Mouse (Mus musculus): ENCODE data around the gene Rin2. TPM values are rescaled to one million over a fixed set of nuclear protein-coding genes. Genes with fewer than 3 reads are reported as not detected.
"Not testable (repeated sequence)": the region's sequence is repeated elsewhere in the genome, so short reads cannot be mapped to it uniquely, and the experiment has no call there.

Gene Rin2
- polyA plus RNA-seq, 1 experiment from 2014 or later = 18.4 TPM

DNA sequence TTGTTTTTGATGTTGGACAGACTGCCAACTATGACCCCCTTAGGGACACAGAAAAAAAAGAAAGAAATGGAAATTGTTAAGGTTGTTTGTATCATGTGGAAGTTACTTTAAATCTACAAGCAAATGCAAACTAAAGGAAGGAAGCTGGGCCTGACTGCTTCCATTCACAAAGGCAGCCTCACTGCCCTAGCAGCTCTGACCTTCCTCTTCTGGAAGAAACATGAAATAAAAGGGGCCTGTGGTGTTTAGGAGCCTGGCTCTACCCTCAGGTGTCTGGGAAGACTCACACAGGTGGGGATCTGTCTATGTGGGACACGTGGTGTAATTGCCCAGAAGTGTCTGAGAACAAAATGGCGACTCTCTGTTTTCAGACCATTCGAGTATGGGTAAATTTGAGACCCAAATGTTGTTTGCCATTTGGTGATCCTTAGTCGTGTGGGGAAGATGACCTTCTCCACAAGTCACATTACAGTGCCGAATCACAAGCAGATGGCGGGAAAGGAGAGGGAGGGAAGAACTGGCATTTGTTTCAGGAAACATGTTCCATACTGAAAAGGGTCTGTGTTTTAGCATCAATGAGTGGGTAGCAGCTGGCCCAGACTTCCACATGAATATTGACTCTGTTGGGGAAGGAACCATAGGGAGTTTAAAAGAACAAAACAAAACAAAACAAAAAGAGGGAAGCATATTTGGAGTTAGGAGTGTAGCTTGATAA, 213.9 kb downstream of the Rin2 start:
- H3K9me3 ChIP-seq (replicated peaks) = no peaks in the 10 kb centered on the region
- no peak overlapping the region for H3K9ac ChIP-seq
- no peak overlapping the region for H3K4me3 ChIP-seq
- H3K4me1 ChIP-seq (replicated peaks) = peaks cover 48% of the 10 kb centered on the region
- peak overlapping the region; percentile 40 for H3K4me2 ChIP-seq
- 55% methylated on average over 6 of the region's 6 CpGs for WGBS
- no peaks in the 10 kb centered on the region for H3K27me3 ChIP-seq
- H3K36me3 ChIP-seq = peaks cover 24% of the 10 kb centered on the region
- no peak for ATAC-seq (replicated peaks; ENCODE audit: insufficient number of reproducible peaks, insufficient read depth, low FRiP score, low read depth)
- H3K27ac ChIP-seq = peak overlapping the region; percentile 90

DNA sequence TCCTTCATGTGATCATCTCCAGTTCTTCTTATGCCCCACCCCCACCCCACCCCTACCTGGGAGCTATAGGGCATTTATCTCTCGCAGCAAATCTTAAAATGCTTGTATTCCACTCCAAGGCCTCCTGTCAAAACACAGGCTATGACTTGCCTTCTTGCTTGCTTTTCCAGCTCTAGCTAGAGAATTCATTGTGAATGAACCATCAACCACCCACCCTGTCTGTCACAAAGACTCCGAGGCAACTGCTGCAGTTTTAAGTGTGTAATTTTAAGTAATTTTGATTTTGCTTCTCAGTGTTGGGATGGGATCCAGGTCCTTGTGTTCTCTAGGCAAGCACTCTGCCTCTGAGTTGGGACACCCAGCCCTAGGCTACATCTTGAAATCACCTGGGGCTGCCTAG, 215.6 kb downstream of the Rin2 start:
- Histone ChIP-seq H3K9me3 (replicated peaks) (no peaks in the 10 kb centered on the region), H3K4me2 (no peak overlapping the region), H3K27me3 (no peaks in the 10 kb centered on the region), H3K36me3 (peaks cover 15% of the 10 kb centered on the region), H3K4me3 (no peak overlapping the region), H3K4me1 (replicated peaks) (peaks cover 32% of the 10 kb centered on the region), H3K27ac (no peak overlapping the region), H3K9ac (no peak overlapping the region)
- WGBS = 79% methylated on average over 2 of the region's 2 CpGs
- no peak for ATAC-seq (replicated peaks; ENCODE audit: insufficient number of reproducible peaks, insufficient read depth, low FRiP score, low read depth)

DNA sequence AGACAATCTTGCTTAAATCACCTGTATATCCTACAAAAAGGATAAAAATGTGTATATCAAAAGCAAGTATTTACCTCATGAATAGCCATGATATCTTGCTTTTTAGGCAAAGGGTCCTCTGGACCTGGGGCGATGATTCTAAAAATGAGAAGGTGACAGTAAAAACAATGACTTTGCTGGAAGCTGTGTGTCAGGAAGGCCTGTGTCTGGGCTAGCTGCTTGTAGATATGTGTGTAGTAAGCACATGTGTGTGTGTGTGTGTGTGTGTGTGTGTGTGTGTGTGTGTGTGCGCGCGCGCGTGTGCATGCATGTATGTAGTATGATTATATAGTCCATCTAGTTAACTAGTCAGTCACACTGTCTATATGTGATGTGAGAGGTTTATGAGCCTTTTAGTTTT, 218.7 kb downstream of the Rin2 start:
- no peaks in the 10 kb centered on the region for H3K9me3 ChIP-seq (replicated peaks)
- H3K9ac ChIP-seq = no peak overlapping the region
- H3K27me3 ChIP-seq = no peaks in the 10 kb centered on the region
- H3K4me1 ChIP-seq (replicated peaks) = peaks cover 10% of the 10 kb centered on the region
- no peaks in the 10 kb centered on the region for H3K36me3 ChIP-seq
- H3K4me2 ChIP-seq = no peak overlapping the region
- WGBS = 97% methylated on average over 6 of the region's 6 CpGs
- H3K27ac ChIP-seq = no peak overlapping the region
- no peak overlapping the region for H3K4me3 ChIP-seq
- no peak for ATAC-seq (replicated peaks; ENCODE audit: insufficient number of reproducible peaks, insufficient read depth, low FRiP score, low read depth)

DNA sequence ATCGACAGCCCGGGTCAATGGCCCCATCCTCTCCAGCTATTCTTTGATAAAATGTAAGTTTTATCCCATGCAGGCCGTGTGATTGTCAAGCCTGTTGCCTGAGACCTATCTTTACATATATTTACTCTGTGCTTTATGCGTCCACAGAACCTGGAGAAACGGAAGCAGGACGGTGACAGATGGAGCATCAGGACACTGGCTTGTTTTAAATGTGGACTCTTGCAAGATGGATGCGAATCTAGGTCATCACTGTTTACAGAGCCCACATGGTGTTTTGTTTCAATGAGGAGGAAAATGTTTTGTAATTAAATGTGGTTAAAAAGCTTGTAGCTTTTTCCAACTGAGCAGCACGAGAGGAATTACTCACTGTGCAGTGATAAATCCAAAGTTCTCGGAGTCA, 223.1 kb downstream of the Rin2 start:
- Histone ChIP-seq H3K4me3 (no peak overlapping the region), H3K36me3 (no peaks in the 10 kb centered on the region), H3K27me3 (no peaks in the 10 kb centered on the region), H3K9ac (no peak overlapping the region), H3K4me1 (replicated peaks) (no peaks in the 10 kb centered on the region), H3K4me2 (no peak overlapping the region), H3K27ac (no peak overlapping the region), H3K9me3 (replicated peaks) (no peaks in the 10 kb centered on the region)
- ATAC-seq (replicated peaks; ENCODE audit: insufficient number of reproducible peaks, insufficient read depth, low FRiP score, low read depth) = no peak
- 79% methylated on average over 9 of the region's 9 CpGs for WGBS

DNA sequence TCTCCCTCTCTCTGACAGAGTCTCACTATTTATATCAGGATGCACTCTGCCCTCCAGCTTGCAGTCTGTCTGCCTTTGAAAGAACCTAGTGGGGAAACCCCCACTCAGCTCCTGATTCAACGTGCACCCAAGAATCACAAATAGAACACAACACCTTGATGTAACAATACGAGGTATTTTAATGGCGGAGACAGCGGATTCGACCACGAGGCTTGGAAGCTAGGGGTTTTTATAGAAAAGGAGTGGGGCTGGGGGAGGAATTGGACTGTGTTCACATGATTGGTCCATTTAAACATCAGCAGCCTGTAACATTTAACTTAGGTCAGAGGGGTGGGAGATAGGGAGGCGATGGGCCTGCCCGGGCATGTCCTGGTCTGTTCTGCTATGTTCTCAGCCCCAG, 225.3 kb downstream of the Rin2 start:
- WGBS = 65% methylated on average over 8 of the region's 8 CpGs
- H3K36me3 ChIP-seq; H3K9me3 ChIP-seq (replicated peaks); H3K27me3 ChIP-seq; H3K4me2 ChIP-seq; ATAC-seq (replicated peaks; ENCODE audit: insufficient number of reproducible peaks, insufficient read depth, low FRiP score, low read depth); H3K9ac ChIP-seq; H3K27ac ChIP-seq; H3K4me3 ChIP-seq: not testable (repeated sequence)
- peaks cover 14% of the 10 kb centered on the region for H3K4me1 ChIP-seq (replicated peaks)

DNA sequence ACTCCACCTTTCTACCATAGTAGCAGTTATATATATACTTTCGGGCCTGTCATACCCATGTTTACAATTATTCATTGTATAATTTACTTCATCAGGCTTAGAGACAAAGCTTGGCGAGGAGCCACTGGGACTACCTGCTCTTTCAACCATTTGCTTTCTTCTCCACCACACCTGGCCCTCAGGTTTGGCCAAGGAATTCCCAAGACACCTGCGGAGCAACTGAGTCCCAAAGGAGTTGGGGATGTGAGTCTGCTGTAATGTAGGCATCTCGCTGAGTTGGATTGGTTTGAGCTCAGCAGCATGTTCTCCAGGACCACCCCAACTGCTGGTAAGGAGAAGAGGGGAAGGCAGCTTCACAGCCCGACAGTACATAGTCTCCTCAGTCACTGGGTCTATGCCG, 226.8 kb downstream of the Rin2 start, which contains the start of gene Naa20:
Naa20 (plus strand) TSS at position 239 of the 400 bp plus-strand sequence.
- Histone ChIP-seq H3K27ac (no peak within 1 kb of the TSS; the same call in 1 of the 2 replicates), H3K4me1 (replicated peaks) (peaks cover 22% of the 10 kb centered on the region), H3K4me2 (peak within 1 kb of the TSS; percentile 63), H3K9ac (no peak within 1 kb of the TSS), H3K27me3 (no peaks in the 10 kb centered on the region), H3K36me3 (no peaks in the 10 kb centered on the region), H3K9me3 (replicated peaks) (no peaks in the 10 kb centered on the region), H3K4me3 (peak within 1 kb of the TSS; percentile 91)
- WGBS = 78% methylated on average over 6 of the region's 6 CpGs
- ATAC-seq (replicated peaks; ENCODE audit: insufficient number of reproducible peaks, insufficient read depth, low FRiP score, low read depth) = no peak

DNA sequence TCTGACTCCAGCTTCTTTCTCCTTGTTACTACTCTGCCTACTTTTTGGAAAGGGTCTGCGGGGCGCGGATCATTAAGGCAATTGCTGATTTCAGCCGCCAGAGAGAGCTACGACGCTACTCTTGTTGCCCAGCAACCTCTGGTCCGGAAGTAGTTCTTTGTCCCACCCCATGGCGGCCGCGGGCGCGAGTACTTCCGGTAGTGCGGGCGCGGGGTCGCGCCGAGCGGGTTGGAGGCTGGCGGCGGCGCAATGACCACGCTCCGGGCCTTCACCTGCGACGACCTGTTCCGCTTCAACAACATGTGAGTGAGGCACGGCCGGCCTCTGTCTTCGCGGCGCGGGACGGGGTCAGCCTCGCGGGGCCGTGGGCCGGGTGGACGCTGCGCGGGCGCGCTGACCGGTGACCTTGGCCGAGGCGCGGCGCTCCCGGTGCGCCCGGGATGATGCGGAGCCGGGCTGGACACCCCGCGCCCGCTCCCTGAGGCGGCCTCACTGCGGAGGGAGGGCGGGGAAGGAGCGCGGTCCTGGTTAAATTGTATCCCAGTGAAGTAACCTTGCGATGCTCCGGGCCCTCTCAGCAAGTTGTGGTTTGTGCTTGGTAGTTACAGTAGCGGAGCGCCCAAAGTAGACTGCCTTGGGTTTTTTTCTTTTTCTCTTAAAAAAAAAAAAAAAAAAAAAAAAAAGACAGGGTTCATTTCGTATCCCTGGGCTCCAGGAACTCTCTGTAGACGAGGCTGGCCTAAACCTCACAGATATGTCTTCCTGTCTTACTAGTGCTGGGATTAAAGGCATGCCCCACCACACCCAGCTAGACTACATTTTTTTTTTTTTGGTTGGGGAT, 228.3 kb downstream of the Rin2 start:
- H3K4me3 ChIP-seq = peak overlapping the region; percentile 91
- peak overlapping the region; percentile 63 for H3K4me2 ChIP-seq
- under 1% methylated on average over 68 of the region's 68 CpGs for WGBS
- no peaks in the 10 kb centered on the region for H3K27me3 ChIP-seq
- no peaks in the 10 kb centered on the region for H3K36me3 ChIP-seq
- peaks cover 22% of the 10 kb centered on the region for H3K4me1 ChIP-seq (replicated peaks)
- ATAC-seq (replicated peaks; ENCODE audit: insufficient number of reproducible peaks, insufficient read depth, low FRiP score, low read depth) = peak; percentile 93
- H3K9me3 ChIP-seq (replicated peaks) = no peaks in the 10 kb centered on the region
- peak overlapping the region; percentile 93 for H3K27ac ChIP-seq
- H3K9ac ChIP-seq = peak overlapping the region; percentile 95

DNA sequence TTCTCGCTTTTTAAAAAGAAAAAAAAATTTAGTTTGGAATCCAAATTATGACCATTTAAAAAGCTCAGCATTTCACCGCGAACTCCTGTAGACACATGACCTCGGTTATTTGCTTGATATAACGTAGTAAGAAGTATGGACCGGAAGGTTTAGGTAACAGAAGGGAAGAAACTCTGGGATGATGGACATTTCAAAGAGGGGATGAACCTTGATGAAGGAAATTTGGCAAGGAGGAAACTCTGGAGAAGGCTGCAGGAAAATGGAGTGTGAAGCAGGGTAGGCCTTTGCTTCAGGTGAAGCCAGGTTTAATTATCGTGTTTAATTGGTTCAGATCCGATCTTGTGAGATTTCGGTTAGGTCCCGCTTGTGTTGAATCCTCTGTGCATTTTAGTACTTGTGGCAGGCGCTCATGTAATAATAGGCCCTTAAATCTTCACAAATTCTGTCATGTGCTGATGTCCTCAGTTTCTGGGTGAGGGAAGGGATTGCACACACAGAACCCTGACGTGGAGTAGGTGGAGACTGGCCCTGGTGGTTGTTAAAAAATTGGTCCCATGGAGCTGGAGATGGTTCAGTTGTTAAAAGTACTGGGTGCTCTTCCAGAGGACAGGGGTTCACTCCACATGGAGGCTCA, 229.1 kb downstream of the Rin2 start:
- H3K27ac ChIP-seq = peak overlapping the region; percentile 93; the same call in 1 of the 2 replicates
- 24% methylated on average over 12 of the region's 12 CpGs for WGBS

DNA sequence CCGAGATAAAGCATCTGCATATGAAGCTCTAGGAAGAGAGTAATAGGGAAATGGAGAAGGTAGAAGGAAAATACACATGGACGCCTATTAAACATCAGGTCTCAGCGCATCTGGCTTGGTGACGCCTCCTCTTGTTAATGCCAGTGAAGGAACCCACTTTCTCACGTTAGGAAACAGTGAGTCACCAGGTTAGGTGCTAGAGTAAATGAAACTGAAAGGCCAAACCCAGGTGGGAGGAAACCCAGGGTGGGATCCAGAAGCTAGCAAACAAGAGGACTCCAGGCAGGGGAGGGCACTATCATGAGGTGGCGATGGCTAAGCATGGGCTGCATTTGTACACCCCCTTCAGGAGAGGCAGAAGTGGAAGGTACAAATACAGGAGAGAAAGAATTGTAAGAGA, 230.1 kb downstream of the Rin2 start:
- Histone ChIP-seq H3K4me2 (0 out of 2 replicates have a peak overlapping the region, but pooled peaks have one; percentile 63), H3K27ac (no peak overlapping the region), H3K9ac (no peak overlapping the region), H3K27me3 (no peaks in the 10 kb centered on the region), H3K4me3 (no peak overlapping the region), H3K4me1 (replicated peaks) (peaks cover 22% of the 10 kb centered on the region), H3K36me3 (peaks cover 13% of the 10 kb centered on the region), H3K9me3 (replicated peaks) (no peaks in the 10 kb centered on the region)
- no peak for ATAC-seq (replicated peaks; ENCODE audit: insufficient number of reproducible peaks, insufficient read depth, low FRiP score, low read depth)
- WGBS = 74% methylated on average over 6 of the region's 6 CpGs

More for the DNA sequence above, 229.1 kb downstream of the Rin2 start:
- no peaks in the 10 kb centered on the region for H3K27me3 ChIP-seq
- ATAC-seq (replicated peaks; ENCODE audit: insufficient number of reproducible peaks, insufficient read depth, low FRiP score, low read depth) = no peak
- H3K4me3 ChIP-seq = peak overlapping the region; percentile 91
- peaks cover 6% of the 10 kb centered on the region for H3K36me3 ChIP-seq
- peaks cover 22% of the 10 kb centered on the region for H3K4me1 ChIP-seq (replicated peaks)
- peak overlapping the region; percentile 95 for H3K9ac ChIP-seq
- peak overlapping the region; percentile 63 for H3K4me2 ChIP-seq
- H3K9me3 ChIP-seq (replicated peaks) = no peaks in the 10 kb centered on the region

DNA sequence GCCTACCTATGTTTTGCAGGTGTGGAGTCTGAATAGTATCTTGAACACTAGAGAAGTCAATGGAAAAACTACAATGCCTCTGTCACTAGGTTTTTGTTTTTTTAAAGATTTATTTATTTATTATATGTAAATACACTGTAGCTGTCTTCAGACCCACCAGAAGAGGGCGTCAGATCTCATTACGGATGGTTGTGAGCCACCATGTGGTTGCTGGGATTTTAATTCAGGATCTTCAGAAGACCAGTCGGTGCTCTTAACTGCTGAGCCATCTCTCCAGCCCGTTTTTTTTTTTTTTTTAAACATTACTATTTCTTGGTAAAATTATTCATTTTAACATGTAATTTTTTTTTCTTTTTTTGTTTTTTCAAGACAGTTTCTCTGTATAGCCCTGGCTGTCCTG, 230.9 kb downstream of the Rin2 start:
- 44% methylated on average over 4 of the region's 4 CpGs for WGBS
- not testable (repeated sequence) for H3K4me2 ChIP-seq; H3K27ac ChIP-seq; H3K9me3 ChIP-seq (replicated peaks); H3K4me3 ChIP-seq; H3K9ac ChIP-seq; H3K27me3 ChIP-seq; ATAC-seq (replicated peaks; ENCODE audit: insufficient number of reproducible peaks, insufficient read depth, low FRiP score, low read depth)
- H3K36me3 ChIP-seq = peaks cover 20% of the 10 kb centered on the region
- peaks cover 22% of the 10 kb centered on the region for H3K4me1 ChIP-seq (replicated peaks)

DNA sequence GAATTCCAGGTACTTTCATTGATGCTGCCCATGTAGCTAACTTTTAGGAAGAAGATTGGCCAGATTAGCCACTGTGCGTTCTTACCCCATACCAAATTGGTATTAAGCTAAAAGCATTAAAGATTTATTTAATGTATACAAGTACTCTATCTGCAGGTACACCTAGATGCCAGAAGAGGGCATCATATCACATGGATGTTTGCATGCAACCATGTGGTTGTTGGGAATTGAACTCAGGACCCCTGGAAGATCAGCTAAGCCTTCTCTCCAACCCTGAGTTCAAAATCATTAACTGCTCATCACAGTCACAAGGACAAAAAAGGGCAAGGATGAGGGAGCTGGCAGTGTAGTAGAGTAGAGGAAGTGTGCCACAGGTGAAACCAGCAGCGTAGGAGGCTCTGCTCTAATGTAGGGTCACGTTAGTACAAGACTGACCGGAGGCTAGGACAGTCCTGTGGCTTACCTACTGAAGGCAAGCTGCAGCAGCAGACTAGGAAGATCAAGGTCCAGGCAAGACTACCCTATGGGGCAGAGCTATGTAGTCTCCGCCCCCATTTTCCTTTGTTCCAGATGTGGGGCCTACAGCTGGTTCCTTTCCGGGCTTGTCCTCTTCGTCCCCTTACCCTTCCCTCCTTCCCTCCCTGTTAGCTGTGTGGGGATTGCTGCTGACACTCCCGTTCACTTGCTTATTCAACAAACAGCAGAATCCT, 246.1 kb downstream of the Rin2 start:
- WGBS = 84% methylated on average over 8 of the region's 8 CpGs
- Histone ChIP-seq H3K4me2 (no peak overlapping the region), H3K9me3 (replicated peaks) (no peaks in the 10 kb centered on the region), H3K9ac (no peak overlapping the region), H3K4me3 (no peak overlapping the region), H3K36me3 (peaks cover 85% of the 10 kb centered on the region), H3K4me1 (replicated peaks) (no peaks in the 10 kb centered on the region), H3K27me3 (no peaks in the 10 kb centered on the region), H3K27ac (no peak overlapping the region)
- ATAC-seq (replicated peaks; ENCODE audit: insufficient number of reproducible peaks, insufficient read depth, low FRiP score, low read depth) = no peak

Data from heart, embryonic 15.5 days (tissue).